Mouse (Mus musculus) left cerebral cortex, postnatal 10 days (tissue): ENCODE data around the gene Cdh3. TPM values are rescaled to one million over a fixed set of nuclear protein-coding genes. Genes with fewer than 3 reads are reported as not detected.
A peak's percentile ranks its signal among the peaks of the same experiment; 100 is the strongest.

Experiments
- DNase-seq, 2 experiments: peaks; one replicate each; pipeline ENCODE4 v3.0.0; 2021 to 2022; ENCODE audit warnings: low spot score in 2 of 2, mixed read lengths in 1 of 2; ENCODE audit errors: extremely low spot score in 1 of 2
- intact Hi-C: fragments of 180-260 bp; cut with DNase I; formaldehyde crosslinking; loops from one replicate; pipeline ENCODE4 v1.15.1; 2025
- total RNA-seq, 2 experiments: library from RNA; stranded (reverse); gene quantifications; 2 replicates each; pipeline ENCODE4 v1.2.3; 2021

Gene Cdh3
- under 1 TPM; 0.34 to 0.47 TPM for total RNA-seq

GRCm38 (mm10) chr8:106510365-106510975 is at the start of gene Cdh3:
Gene Cdh3, plus strand, starts transcription at chr8:106510891.
- intact Hi-C loops: no loop called here
- DNase-seq: peak in 1 of 2 experiments; percentile 54

GRCm38 (mm10) chr8:106462131-106462530 is 48.6 kb upstream of the Cdh3 start:
- no peak for DNase-seq

GRCm38 (mm10) chr8:106463795-106464194 is 46.9 kb upstream of the Cdh3 start:
- no peak for DNase-seq
- intact Hi-C loops: no loop called here

More at GRCm38 (mm10) chr8:106462131-106462530, 48.6 kb upstream of the Cdh3 start:
- intact Hi-C loops: no loop called here

GRCm38 (mm10) chr8:106469485-106469884 is 41.2 kb upstream of the Cdh3 start:
- intact Hi-C loops: no loop called here
- no peak for DNase-seq

- intact Hi-C loops: no loop called here
- DNase-seq: no peak
Observed at GRCm38 (mm10) chr8:106474001-106474400, 36.7 kb upstream of the Cdh3 start.

- intact Hi-C loops: no loop called here
- no peak for DNase-seq
Observed at GRCm38 (mm10) chr8:106500018-106500685, 10.5 kb upstream of the Cdh3 start, which contains the start of gene 6030452D12Rik. Gene 6030452D12Rik, plus strand, starts transcription at chr8:106500522.

- peak in 1 of 2 experiments; percentile 12 for DNase-seq
- intact Hi-C loops: no loop called here
Observed at GRCm38 (mm10) chr8:106504241-106504640, 6.5 kb upstream of the Cdh3 start.

- intact Hi-C loops: no loop called here
- DNase-seq: peak in 1 of 2 experiments; percentile 13
Observed at GRCm38 (mm10) chr8:106505328-106505965, 5.2 kb upstream of the Cdh3 start.

GRCm38 (mm10) chr8:106506106-106506505 is 4.6 kb upstream of the Cdh3 start:
- intact Hi-C loops: no loop called here
- no peak for DNase-seq

GRCm38 (mm10) chr8:106507761-106508331 is 2.8 kb upstream of the Cdh3 start:
- peak in 1 of 2 experiments; percentile 68 for DNase-seq
- intact Hi-C loops: no loop called here

- DNase-seq: peak in 1 of 2 experiments; percentile 5
- intact Hi-C loops: no loop called here
Observed at GRCm38 (mm10) chr8:106508456-106508855, 2.2 kb upstream of the Cdh3 start.

- intact Hi-C loops: no loop called here
- DNase-seq: peak in 1 of 2 experiments; percentile 10
Observed at GRCm38 (mm10) chr8:106509079-106509780, 1.5 kb upstream of the Cdh3 start.

GRCm38 (mm10) chr8:106511065-106511501 is 392 bp downstream of the Cdh3 start:
- intact Hi-C loops: no loop called here
- peak in 1 of 2 experiments; percentile 43 for DNase-seq

- intact Hi-C loops: no loop called here
- peak in 1 of 2 experiments; percentile 34 for DNase-seq
Observed at GRCm38 (mm10) chr8:106511531-106512041, 895 bp downstream of the Cdh3 start.

GRCm38 (mm10) chr8:106512475-106513150 is 1.9 kb downstream of the Cdh3 start:
- peak in 1 of 2 experiments; percentile 9 for DNase-seq
- intact Hi-C loops: no loop called here

GRCm38 (mm10) chr8:106515946-106516479 is 5.3 kb downstream of the Cdh3 start:
- no peak for DNase-seq
- intact Hi-C loops: loop anchor here (5.0 kb wide), 1 partner anchor 74 kb away; no protein-coding TSS in a partner anchor

- intact Hi-C loops: loop anchor here (5.0 kb wide), 1 partner anchor 74 kb away; no protein-coding TSS in a partner anchor
Observed at GRCm38 (mm10) chr8:106516581-106516980, 5.9 kb downstream of the Cdh3 start.

GRCm38 (mm10) chr8:106518763-106519162 is 8.1 kb downstream of the Cdh3 start:
- DNase-seq: peak in 1 of 2 experiments; percentile 1
- intact Hi-C loops: loop anchor here (5.0 kb wide), 1 partner anchor 76 kb away; no protein-coding TSS in a partner anchor

More at GRCm38 (mm10) chr8:106516581-106516980, 5.9 kb downstream of the Cdh3 start:
- DNase-seq: peak in 1 of 2 experiments; percentile 19
